Mouse (Mus musculus) T-helper 2 cell (primary cell): Measurements from ENCODE around the gene Rdh7.
"Not testable (repeated sequence)": the region's sequence is repeated elsewhere in the genome, so short reads cannot be mapped to it uniquely, and the experiment has no call there.

Experiments
- in situ Hi-C: fragments of 300-600 bp; cut with MboI, MseI; formaldehyde crosslinking; loops from one replicate; pipeline ENCODE4 v1.15.1; 2025; ENCODE audit warnings: high pct_unique_total_duplicates

Gene Rdh7

DNA sequence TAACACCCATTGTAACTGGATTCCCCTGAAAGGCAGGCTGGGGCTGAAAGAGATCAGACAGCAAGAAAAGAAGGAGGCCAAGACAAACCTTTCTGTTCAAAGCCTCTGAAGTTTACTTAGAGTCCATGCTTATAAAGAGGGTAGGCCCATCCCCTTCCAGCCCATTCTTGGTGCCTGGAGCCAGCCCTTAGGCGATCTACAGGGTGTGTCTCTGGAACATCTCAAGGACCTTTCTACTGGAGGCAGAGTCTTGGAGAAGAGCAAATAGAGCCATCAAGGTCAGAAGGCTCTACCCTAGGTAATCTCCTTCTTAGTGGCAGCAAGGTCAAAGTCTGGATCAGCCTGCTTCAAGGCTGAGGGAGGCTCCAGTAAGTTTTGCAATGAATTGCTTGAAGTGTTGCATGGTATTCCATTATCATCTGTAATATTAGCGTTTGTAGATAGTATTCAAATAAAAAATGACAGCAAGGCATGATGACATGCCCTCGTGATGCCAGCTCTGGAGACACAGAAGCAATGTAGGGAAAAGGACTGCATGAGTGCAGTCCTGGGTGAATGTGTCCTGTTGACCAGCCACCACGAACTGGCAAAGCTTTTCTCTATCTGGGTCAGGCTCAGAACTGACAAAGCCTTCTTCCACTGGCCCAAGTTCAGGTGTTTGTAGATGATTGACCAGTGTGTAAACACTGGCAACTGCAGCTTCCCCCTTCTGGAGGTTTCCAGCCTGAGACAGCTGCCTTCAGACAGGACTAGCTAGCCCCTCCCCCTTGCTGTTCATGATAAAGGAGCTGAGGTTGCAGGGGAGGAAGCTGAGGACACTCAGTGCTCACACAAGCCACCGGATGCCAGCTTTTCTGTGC lies 4.8 kb upstream of the Rdh7 start:
- in situ Hi-C loops: not testable (repeated sequence)

DNA sequence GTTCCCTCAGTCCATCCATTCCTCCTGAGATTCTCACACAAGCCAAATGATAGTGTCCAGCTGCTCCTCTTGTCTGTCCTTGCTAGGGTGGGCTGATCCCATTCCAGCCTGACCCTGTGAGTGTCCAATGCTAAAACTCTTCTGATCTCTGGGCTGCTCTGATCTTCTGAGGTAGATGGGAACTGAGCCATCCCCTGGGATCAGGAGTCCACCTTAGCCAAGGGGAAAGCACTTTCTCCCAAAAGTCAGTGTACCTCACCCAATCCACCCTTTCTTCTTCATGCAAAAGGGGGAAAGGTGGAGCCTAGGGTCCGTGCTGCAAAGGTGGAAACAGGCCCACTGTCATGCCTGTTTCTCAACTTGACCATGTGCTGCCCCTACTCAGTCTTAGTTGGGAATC lies 2.9 kb upstream of the Rdh7 start:
- in situ Hi-C loops: no loop called here

DNA sequence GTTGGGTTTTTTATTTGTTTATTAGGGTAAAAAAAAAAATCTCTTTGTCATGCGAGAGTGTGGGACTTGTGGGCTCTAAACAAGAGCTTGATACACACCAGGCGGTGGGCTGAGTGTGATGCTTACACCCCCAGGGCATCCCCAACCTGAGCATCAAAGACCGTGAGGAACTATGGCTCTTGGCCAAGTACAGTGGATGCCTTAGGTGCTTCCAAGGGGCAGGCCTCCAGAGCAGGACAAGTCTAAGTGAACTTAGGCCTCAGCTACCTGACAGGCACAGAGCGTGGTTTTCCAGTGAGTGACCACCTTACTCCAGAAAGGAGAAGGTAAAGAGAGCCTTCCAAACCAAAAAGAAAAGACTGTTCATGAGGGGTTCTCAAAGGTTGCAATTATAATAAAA lies 1.6 kb downstream of the Rdh7 start:
- in situ Hi-C loops: no loop called here

DNA sequence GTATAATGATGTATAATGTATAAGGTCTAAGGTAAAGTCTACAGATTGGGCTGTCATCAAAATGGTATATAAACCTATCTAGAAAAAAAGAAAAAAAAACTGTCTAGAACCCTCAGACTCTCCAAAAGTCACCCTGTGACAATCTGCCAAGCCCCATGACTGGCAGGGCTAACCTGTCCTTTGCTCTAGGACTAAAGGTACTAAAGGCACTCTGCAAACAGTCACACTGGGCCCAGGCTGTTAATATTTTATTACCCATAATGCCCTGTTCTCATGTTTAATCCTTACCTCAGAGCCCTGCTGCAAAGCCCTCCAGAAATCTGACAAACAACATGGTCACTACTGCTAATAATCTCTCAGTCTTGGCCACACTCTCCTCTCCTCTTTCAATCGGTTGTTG lies 2.1 kb downstream of the Rdh7 start:
- in situ Hi-C loops: no loop called here

DNA sequence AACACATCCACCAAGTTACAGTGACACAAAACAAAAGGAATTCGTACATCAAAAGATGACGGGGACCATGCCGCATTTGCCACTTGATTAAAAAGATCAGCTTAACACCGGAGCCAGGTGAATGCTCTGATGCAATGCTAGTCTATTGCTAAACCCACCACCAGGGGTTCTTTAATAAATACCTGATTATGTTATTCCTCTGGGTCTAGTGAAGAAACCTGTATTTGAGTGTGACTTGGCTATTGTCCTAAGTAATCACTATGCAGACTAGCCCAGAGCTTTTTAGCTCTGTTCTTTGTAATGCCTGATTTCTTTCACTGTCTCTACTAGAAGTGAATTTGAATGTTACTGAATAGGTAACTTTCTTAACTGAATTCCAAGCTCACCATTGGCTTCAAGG lies 7.6 kb downstream of the Rdh7 start:
- in situ Hi-C loops: no loop called here

DNA sequence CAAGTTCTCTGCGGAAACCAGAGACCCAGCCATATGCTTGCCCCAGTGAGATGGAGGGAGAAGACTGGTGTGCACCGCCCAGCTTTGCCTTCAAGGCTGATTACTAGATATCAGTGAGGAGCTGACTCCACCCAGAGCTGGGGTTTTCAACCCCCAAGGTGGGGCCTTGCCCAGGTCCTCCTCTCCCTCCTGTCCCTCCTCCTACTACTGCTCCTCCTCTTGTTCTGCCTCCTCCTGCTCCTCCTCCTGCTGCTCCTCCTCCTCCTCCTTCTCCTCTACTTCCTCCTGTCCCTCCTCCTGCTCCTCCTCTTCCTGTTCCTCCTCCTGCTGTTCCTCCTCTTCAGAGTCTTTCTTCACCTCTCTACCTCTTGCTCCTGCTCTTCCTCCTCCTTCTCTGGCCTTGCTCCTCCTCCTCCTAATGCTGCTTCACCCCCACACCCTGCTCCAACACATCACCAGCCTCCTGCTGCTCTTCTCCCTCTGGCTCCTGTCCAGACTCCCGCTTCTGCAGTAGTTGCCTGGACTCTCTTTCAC lies 9.4 kb downstream of the Rdh7 start:
- in situ Hi-C loops: no loop called here

DNA sequence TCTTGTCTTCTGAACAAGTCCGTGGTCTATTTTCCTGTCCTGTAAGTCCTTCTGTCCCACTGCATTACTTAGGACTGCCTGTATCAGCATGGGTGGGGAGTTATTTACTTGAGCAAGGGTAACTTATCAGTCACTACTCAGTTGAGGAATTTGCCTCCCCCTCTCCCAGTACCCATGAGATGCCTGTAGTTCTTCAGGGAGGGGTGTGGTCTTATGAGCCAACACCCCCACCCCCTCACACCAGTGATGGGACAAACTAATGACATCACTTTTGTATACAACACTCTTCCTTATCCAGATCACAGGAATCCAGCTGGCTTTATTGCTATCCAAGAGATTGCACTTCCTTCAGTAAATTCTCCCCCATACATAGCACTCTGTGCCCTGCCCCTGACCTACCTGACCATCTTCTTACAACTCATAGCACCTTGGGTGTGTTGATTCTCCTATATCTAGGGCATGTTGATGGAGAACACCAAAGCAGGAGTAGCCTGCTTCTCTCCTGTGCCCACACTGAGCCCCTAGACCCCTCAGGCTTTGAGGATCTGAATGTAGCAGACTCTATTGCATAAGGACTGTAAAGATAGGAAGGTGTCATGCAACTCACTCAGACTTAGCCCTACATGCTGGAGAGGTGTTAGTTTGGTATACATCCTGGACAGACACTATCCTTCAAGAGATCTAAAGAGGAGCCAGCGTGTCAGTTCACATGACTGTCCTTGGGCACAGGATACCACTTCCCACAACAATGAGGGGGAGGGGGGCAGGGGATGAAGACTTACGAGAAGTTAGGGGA lies 10.2 kb downstream of the Rdh7 start:
- in situ Hi-C loops: no loop called here

DNA sequence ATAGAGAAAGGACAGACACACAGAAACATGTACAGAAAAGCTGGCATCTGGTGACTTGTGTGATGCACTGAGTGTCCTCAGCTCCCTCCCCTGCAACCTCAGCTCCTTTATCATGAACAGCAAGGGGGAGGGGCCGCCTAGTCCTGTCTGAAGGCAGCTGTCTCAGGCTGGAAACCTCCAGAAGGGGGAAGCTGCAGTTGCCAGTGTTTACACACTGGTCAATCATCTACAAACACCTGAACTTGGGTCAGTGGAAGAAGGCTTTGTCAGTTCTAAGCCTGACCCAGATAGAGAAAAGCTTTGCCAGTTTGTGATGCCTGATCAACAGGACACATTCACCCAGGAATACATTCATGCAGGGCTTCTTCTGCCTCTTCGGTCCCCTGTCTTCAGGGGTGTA lies 10.9 kb downstream of the Rdh7 start:
- in situ Hi-C loops: no loop called here

DNA sequence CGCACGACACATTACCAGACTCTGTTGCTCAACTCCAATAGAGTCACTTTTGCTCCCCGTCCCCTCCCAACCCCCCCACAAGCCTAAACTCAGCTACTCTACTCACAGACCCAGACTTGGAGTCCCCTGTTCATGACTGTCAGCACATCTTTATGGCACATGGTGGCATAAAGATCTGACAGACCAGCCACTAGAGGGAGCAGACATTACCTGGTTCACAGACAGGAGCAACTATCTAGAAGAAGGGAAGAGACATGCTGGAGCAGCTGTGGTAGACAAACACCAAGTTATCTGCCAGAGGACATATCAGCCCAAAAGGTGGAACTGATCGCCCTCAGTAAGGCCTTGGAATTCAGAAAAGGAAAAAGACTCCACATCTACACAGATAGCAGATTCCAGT lies 16.1 kb downstream of the Rdh7 start:
- in situ Hi-C loops: no loop called here

DNA sequence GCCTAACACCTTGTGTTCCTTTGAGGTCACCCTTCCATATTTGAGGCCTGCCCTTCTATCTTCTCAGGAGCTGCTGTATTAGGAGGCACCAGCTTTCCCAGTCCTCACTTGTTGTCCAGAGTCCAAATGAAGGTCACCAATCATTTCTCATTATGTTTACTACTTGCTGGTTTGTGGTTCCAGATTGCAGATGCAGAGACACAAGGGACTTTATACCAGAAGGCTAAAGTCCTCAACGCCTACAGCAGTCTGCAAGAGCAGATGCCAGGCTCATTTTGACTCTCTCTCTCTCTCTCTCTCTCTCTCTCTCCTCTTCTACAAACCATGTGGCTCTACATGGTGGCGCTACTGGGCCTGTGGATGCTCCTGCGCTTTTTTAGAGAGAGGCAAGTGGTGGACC lies 22.4 kb downstream of the Rdh7 start, which contains the start of gene Rdh16f2:
TSS of gene Rdh16f2 (plus strand) at position 243 of the 400 bp plus-strand sequence.
- in situ Hi-C loops: no loop called here

DNA sequence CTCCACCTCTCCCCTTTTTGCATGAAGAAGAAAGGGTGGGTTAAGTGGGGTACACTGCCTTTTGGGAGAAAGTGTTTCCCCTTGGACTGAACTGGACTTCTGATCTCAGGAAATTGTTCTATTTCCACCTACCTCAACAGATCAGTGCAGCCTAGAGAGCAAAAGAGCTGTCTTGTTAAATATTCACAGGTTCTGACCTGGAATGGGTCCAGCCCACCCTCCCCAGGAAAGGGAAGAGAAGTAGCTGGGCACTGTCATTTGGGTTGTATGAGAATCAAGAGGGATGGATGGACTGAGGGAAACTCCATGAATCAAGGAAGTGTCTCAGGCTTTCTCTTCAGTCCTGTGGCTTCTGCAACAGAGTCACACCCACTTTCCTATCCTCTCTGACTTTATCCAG lies 23.7 kb downstream of the Rdh7 start:
- in situ Hi-C loops: no loop called here

DNA sequence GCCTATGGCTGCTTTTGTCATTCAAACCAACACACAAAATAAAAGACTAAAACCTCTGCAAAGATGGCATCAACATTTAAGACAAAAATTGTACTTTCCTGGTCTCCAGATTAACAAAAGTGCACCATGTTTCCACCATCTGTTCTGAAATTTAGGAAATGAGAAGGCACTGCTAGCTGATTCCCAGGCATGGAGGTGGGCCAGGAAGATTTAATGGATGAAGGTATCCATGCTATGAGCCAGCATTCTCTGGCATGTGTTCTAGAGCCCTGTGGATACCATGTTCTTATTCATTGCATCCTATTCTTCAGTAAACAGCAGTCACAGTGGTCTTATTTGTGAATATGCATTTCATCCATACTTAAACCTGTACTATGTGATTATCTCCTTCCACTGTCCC lies 32.2 kb downstream of the Rdh7 start:
- in situ Hi-C loops: no loop called here

DNA sequence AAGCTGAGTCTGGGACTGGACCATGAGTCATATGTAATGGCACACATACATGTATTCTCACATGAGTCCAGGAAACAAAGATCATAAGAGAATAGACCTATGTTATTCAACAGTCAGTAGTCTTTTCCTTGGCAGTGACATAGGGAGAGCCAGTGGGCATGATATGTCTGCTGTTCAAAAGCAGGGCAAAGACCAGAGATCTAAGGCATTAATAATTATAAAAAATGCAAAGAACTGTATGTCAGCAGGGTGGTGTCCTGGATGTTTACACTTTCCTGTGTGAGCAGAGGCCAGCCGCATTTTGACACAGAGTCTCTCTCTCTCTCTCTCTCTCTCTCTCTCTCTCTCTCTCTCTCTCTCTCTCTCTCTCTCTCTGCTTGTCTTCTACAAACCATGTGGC lies 39.0 kb downstream of the Rdh7 start, which contains the start of gene Rdh19:
TSS of gene Rdh19 (plus strand) at position 301 of the 400 bp plus-strand sequence.
- in situ Hi-C loops: no loop called here

DNA sequence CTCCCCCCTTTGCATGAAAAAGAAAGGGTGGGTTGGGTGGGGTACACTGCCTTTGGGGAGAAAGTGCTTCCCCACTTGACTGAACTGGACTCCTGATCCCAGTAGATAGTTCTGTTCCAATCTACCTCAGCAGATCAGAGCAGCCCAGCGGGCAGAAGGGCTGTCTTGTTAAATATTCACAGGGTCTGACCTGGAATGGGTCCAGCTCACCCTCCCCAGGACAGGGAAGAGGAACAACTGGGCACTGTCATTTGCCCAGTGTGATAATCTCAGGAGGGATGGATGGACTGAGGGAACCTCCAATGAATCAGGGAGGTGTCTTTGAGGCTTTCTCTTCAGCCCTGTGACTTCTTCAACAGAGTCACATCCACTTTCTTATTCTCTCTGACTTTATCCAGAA lies 40.5 kb downstream of the Rdh7 start:
- in situ Hi-C loops: no loop called here

DNA sequence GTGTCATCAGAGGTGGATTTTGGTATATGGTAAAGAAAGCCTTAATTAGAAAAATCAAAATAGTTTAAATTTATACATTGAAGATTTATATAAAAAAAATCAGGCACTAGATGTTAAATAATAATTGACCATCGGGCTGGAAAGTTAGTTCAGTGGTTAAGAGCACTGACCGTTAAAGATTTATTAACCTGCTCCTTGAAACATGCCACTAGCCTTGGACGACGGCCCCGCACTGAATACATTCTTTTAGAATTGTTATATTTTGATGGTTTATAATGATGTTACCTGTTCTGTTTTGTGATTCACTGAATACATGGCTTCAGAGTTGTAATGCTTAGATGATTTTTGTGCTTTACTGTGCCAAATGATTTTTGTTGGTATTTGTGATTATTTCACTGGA lies 42.7 kb downstream of the Rdh7 start:
- in situ Hi-C loops: not testable (repeated sequence)

DNA sequence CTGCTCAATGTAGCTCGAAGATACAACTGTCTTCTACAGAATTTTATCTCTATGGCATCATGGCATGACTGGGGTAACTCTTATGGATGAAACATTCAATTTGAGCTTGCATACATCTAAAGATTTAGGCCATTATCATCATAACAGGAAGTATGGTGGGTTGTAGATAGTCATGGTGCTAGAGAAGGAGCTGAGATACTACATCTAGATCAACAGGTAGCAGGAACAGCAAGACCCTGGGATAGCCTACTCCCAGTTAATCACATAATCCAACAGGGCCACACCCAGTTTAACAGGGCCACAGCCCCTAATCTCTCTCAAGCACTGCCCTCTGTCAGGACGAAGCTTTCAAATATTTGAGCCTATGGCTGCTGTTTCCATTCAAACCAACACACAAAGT lies 47.8 kb downstream of the Rdh7 start:
- in situ Hi-C loops: no loop called here

DNA sequence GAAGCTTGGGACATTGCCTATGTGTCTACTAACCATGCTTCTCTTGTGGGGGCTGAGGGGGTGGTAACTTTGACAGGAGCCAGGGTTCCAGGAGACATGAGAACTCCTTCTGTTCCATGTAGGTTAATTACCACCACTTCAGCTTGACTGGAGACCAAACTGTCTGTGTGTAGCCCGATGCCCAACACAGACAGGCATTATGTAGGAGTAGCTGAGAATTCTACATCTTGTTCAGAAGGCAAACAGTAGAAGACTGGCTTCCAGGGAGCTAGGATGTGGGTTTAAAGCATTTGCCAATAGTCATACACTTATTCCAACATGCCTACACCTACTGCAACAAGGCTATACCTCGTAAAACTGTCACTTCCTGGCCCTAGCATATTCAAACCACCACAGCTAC lies 50.1 kb downstream of the Rdh7 start:
- in situ Hi-C loops: loop anchor here (5.0 kb wide), 1 partner anchor 99 kb away; no protein-coding TSS in a partner anchor

DNA sequence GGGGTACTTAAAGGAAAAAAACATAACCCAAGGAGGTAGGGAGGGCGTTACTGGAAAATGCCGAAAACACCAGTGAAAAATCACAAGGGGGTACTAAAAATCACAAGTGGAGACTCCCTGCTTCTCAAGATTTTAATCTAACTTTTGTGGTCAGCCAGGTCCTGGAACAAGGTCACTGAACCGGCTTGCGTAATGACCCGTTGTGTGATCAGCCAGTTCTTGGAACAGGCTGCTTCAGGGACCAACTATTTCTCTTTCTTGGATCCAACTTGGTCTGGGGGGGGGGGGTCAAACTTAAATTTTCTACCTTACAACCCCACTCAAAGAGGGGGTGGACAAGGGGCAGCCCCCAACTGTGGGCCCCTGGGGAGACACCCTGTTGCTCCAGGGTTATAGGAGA lies 50.8 kb downstream of the Rdh7 start:
- in situ Hi-C loops: loop anchor here (5.0 kb wide), 1 partner anchor 100 kb away; no protein-coding TSS in a partner anchor

DNA sequence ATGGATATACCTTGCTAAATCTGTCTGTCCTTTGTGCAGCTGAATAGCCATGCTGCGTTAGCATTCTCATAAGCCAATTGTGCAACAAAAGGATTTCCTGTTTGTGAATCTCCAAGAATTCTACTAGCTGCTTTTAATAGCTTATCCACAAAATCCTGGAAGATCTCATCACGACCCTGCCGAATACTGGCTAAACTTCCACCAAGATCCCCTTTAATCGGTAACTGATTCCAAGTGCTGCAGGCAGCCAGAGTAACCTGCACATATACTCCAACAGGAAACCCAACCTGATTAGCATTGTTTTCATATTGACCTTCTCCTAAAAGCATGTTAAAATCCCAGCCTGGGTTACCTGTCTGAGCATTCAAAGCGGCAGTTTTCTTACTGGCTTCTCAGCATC lies 53.3 kb downstream of the Rdh7 start:
- in situ Hi-C loops: loop anchor here (5.0 kb wide), 1 partner anchor 102 kb away; no protein-coding TSS in a partner anchor

DNA sequence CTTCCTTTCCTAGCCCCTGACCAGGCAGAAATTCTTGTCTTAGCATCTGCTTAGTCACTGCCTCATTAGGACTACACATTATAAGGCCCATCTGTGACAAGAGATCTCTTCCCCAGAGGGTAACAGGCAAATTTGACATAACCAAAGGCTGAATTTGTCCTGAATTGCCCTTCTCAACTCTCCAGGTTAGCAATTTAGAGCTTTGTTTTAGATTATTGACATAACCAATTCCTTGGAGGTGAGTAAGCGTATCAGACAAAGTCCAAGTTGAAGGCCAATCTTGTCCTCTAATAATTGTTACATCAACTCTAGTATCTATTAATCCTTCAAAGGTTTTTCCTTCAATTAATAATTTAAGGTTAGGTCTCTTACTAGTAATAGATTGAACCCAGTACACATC lies 54.4 kb downstream of the Rdh7 start:
- in situ Hi-C loops: not testable (repeated sequence)
